Mouse (Mus musculus) limb, embryonic 13.5 days (tissue): ENCODE results near the gene Sub1. TPM values are rescaled to one million over a fixed set of nuclear protein-coding genes. Genes with fewer than 3 reads are reported as not detected.

Source experiments
- ATAC-seq: fragments of 200-750 bp; cut with Nextera tagmentation; 2 replicates; pipeline ENCODE4 v1.8.0; 2017; ENCODE audit warnings: low read depth, moderate number of reproducible peaks, moderate TSS enrichment; ENCODE audit not compliant: low FRiP score
- H3K27ac ChIP-seq: fragments of 300-500 bp; sonication (generic); 2 replicates; pipeline ENCODE4 v1.5.1; 2015; ENCODE audit warnings: inconsistent platforms, mild to moderate bottlenecking, moderate library complexity
- H3K27me3 ChIP-seq: fragments of 300-500 bp; sonication (generic); 2 replicates; pipeline ENCODE4 v1.6.1; 2015; ENCODE audit warnings: mild to moderate bottlenecking, inconsistent platforms
- H3K36me3 ChIP-seq: fragments of 300-500 bp; sonication (generic); 2 replicates; pipeline ENCODE4 v1.6.1; 2015; ENCODE audit warnings: inconsistent platforms, mild to moderate bottlenecking, moderate library complexity
- H3K4me1 ChIP-seq: fragments of 300-500 bp; sonication (generic); 2 replicates; pipeline ENCODE4 v1.6.1; 2015; ENCODE audit warnings: inconsistent platforms
- H3K4me2 ChIP-seq: fragments of 300-500 bp; sonication (generic); replicated peaks from 2 replicates; pipeline ENCODE4 v1.6.1; 2015; ENCODE audit warnings: inconsistent platforms, mild to moderate bottlenecking, moderate library complexity
- H3K4me3 ChIP-seq: fragments of 300-500 bp; sonication (generic); 2 replicates; pipeline ENCODE4 v1.5.1; 2015; ENCODE audit warnings: moderate library complexity, mild to moderate bottlenecking, inconsistent platforms
- H3K9ac ChIP-seq: fragments of 300-500 bp; sonication (generic); 2 replicates; pipeline ENCODE4 v1.6.1; 2015; ENCODE audit warnings: mild to moderate bottlenecking, inconsistent platforms
- H3K9me3 ChIP-seq: fragments of 300-500 bp; sonication (generic); 2 replicates; pipeline ENCODE4 v1.6.1; 2016; ENCODE audit warnings: inconsistent platforms
- WGBS: fragments of 180-500 bp; shearing (Covaris S2); methylation state at CpG from one replicate; pipeline ENCODE4 v1.1.7; 2015; 5-methylcytosine and 5-hydroxymethylcytosine counted together
- polyA plus RNA-seq: library from polyadenylated mRNA; unstranded; fragments of >200 nt; fragmentation: Nextera tagmentation; extraction: Ambion mirVana; gene quantifications from 2 replicates; pipeline ENCODE4 v1.2.1, GENCODE M21; 2015

Sub1 gene
- polyA plus RNA-seq, 1 experiment from 2014 or later, result 859 TPM

DNA sequence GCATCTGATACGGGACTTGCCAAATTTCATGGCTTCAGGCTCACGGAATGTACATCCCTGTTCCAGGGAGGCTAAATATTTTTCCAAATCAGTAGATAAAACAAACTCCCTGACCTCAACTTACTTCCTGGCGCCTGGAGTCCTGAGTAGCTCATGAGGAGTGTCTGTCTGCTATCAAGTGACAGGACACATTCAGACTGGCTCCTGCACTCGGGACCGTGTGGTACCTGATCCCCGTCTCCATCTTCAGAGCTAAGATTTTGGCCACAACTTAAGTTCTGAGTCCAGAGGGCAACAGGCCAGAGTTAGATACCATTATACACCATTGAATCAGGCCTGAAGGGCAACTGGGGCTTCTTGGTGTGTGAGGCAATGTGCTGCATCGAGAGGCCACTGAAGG is 40.7 kb downstream of the Sub1 start:
- WGBS, result 86% methylated on average over 7 of the region's 7 CpGs
- H3K4me1 ChIP-seq, result no peaks in the 10 kb centered on the region
- H3K36me3 ChIP-seq, result no peaks in the 10 kb centered on the region
- H3K27ac ChIP-seq, result no peak overlapping the region
- no peaks in the 10 kb centered on the region for H3K9me3 ChIP-seq
- peaks cover 2% of the 10 kb centered on the region; the same call in 1 of the 2 replicates for H3K27me3 ChIP-seq
- H3K9ac ChIP-seq, result no peak overlapping the region
- H3K4me3 ChIP-seq, result no peak overlapping the region
- no peak for ATAC-seq
- no peak overlapping the region for H3K4me2 ChIP-seq

DNA sequence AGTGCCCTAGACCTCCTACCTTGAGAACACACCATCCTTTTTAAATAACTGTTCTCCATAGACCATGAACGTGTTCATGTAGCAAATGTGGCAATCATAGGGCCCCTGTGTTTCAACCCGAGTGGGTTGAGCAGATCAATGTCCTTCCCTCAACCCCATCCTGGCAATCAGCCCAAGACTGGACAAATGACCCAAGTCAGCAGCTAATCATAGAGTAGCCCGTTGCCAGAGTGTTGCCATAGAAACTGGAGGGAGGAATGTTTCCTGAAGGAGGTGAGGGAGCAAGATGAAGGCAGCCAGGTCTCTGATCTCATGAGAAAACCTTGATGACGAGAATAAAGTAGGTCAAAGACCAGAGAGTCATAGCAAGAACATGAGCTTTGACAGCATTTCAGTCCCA is 42.6 kb downstream of the Sub1 start:
- Histone ChIP-seq H3K4me1 (no peaks in the 10 kb centered on the region), H3K36me3 (no peaks in the 10 kb centered on the region), H3K9me3 (no peaks in the 10 kb centered on the region), H3K4me2 (no peak overlapping the region), H3K4me3 (no peak overlapping the region), H3K9ac (no peak overlapping the region), H3K27ac (no peak overlapping the region), H3K27me3 (peaks cover 2% of the 10 kb centered on the region; the same call in 1 of the 2 replicates)
- no peak for ATAC-seq
- WGBS, result 62% methylated on average over 4 of the region's 4 CpGs

DNA sequence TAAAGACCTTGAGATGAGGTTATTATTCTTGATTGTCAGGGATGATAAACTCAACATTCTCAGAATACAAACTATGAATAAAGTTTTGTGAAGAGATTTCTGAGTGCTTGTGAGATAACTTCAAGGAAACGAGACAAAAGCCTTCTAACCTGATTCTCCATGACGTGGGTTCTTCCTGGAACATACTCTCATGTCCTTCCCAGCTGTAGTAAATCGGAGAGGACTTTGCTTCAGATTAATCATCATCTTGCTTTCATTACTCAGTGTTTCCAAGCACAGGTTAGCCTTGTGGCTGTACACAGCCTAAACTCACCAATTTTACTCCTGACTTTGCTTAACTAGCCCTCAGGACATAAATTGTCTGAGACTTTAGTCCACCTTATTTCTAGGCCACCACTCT is 44.6 kb downstream of the Sub1 start:
- WGBS, result 72% methylated on average over 3 of the region's 3 CpGs
- no peak overlapping the region for H3K4me3 ChIP-seq
- peaks cover 2% of the 10 kb centered on the region; the same call in 1 of the 2 replicates for H3K27me3 ChIP-seq

DNA sequence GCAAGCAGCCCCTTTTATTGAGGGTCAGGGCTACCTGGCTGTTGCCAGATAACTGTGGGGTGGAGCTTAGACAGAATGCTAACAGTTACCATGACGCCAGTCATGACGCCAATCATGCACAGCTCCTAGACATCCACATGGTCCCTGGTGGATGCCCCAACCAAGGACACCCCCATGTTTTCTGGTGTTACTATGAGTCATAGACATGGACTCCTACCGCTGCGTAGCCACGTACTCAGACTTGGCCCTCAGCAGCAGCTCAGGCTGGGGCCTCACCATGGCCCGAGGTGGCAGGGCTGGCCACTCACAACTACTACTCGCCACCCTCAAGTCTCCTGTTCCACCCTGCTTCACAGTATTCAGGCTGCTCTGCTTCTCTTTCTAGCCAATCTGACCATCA is 45.6 kb downstream of the Sub1 start:
- H3K9ac ChIP-seq, result no peak overlapping the region
- H3K36me3 ChIP-seq, result no peaks in the 10 kb centered on the region
- no peak overlapping the region for H3K4me3 ChIP-seq
- no peak overlapping the region for H3K4me2 ChIP-seq
- H3K27me3 ChIP-seq, result peaks cover under 1% of the 10 kb centered on the region; the same call in 1 of the 2 replicates
- WGBS, result 95% methylated on average over 7 of the region's 7 CpGs
- no peak overlapping the region for H3K27ac ChIP-seq
- no peaks in the 10 kb centered on the region for H3K9me3 ChIP-seq
- ATAC-seq, result no peak
- no peaks in the 10 kb centered on the region for H3K4me1 ChIP-seq

More for the DNA sequence above, 44.6 kb downstream of the Sub1 start:
- Histone ChIP-seq H3K27ac (no peak overlapping the region), H3K4me2 (no peak overlapping the region), H3K4me1 (no peaks in the 10 kb centered on the region), H3K9ac (no peak overlapping the region), H3K36me3 (no peaks in the 10 kb centered on the region), H3K9me3 (no peaks in the 10 kb centered on the region)
- ATAC-seq, result no peak

DNA sequence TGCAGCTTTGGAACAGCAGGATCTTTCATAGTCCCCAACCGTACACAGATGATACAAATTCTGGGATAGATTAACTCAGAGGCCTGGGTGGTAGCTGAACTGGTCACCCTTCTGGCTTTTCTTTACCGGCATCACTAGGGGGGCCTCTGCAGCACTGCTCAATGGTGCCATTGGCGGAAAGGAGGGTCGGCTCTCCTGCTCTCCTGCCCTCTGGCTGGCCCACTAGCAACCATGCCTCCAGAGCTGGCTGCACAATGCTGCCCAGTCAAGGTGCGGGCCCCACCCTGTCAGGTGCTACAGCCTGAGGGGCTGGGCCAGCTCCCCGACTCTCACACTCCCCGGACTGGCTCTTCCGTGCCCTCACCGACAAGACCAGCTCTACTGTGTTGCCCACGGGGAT is 46.6 kb downstream of the Sub1 start:
- Histone ChIP-seq H3K4me1 (no peaks in the 10 kb centered on the region), H3K9ac (no peak overlapping the region), H3K27ac (no peak overlapping the region), H3K4me3 (no peak overlapping the region), H3K4me2 (no peak overlapping the region), H3K36me3 (no peaks in the 10 kb centered on the region), H3K9me3 (no peaks in the 10 kb centered on the region), H3K27me3 (no peaks in the 10 kb centered on the region)
- WGBS, result 88% methylated on average over 10 of the region's 10 CpGs
- no peak for ATAC-seq

DNA sequence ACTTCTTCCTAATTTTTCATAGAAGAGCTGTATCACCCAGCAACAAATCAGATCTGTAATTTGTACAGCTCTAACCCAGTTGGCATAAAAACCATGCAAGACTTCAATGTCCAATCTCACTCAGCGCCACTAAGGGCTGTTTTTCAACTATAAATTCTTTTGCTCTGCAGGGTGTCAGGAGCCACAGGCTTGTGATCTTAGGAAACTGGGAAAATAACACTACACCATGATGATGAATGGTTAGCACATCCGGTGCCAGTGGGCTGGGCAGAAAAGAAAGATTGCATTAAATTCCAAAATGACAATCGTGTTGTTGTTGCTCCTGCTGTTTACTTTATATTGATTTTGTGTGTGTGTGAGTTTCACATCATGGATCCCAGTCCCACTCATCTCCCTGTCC is 47.3 kb downstream of the Sub1 start:
- Histone ChIP-seq H3K9me3 (no peaks in the 10 kb centered on the region), H3K27ac (no peak overlapping the region), H3K4me2 (no peak overlapping the region), H3K4me1 (no peaks in the 10 kb centered on the region), H3K36me3 (no peaks in the 10 kb centered on the region), H3K27me3 (no peaks in the 10 kb centered on the region), H3K4me3 (no peak overlapping the region), H3K9ac (no peak overlapping the region)
- WGBS, result 83% methylated on average over 3 of the region's 3 CpGs
- no peak for ATAC-seq

DNA sequence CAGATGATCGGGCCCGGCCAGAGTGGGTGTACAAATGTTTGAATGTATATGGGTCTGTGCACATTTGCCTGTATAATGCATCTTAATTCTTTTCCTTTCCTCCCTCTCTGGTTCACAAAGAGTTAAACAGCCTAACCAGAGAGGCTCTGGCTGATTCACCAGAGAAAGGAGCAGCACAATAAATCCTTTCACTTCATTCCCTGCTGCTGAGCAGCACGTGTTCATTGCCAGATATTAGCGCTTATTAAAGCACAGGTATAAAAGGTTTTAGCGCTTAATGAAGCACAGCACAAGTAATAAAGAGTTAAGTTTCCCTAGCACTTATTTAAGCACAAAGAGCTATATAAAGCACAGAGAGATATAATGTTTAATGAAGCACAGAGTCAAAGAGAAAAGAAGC is 55.9 kb downstream of the Sub1 start:
- no peak overlapping the region for H3K4me3 ChIP-seq
- ATAC-seq, result no peak
- peaks cover 11% of the 10 kb centered on the region; the same call in 1 of the 2 replicates for H3K27me3 ChIP-seq
- H3K4me2 ChIP-seq, result no peak overlapping the region
- no peak overlapping the region for H3K9ac ChIP-seq
- H3K9me3 ChIP-seq, result no peaks in the 10 kb centered on the region
- 42% methylated on average over 5 of the region's 5 CpGs for WGBS
- peaks cover 16% of the 10 kb centered on the region for H3K4me1 ChIP-seq
- H3K27ac ChIP-seq, result no peak overlapping the region
- H3K36me3 ChIP-seq, result no peaks in the 10 kb centered on the region

Other genes with a start within 250 kb of the Sub1 start
- gene Npr3, start 89.7 kb downstream of the Sub1 start, polyA plus RNA-seq, result 4.1 and 4.5 TPM in 2 replicates
- 134 and 136 TPM in 2 replicates for gene Zfr, start 120.8 kb upstream of the Sub1 start, polyA plus RNA-seq
- gene Mtmr12, start 208.0 kb upstream of the Sub1 start, polyA plus RNA-seq, result 16.3 and 18.5 TPM in 2 replicates